Mouse (Mus musculus) heart, adult 11 months (tissue): ENCODE measurements around the gene Tdpoz1.
"Not testable (repeated sequence)": the region's sequence is repeated elsewhere in the genome, so short reads cannot be mapped to it uniquely, and the experiment has no call there.

ENCODE experiments used
- DNase-seq: peaks from one replicate; pipeline ENCODE4 v3.0.0; 2022

Gene Tdpoz1

DNA sequence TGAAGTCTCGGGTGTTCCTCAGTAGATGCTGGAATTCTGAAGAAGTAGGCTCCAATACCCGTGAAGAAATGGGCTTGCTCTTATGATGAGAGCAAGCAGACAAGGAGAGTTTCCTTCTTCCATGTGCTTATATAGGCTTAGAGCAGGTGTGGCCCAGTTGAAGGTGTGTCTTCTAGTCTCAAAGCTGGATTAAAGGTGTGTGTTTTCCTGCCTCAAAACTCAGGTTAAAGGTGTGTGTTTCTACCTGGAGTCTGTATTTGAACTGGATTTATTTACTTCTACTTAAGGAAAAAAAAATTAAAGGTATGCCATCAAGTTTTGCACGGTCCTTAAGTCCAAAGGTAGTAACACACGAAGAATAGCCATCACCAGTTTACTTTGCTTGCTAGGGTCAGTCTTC lies at the start of gene Tdpoz1:
Gene Tdpoz1, minus strand, starts transcription at position 101 of the 400 bp plus-strand sequence.
- not testable (repeated sequence) for DNase-seq

DNA sequence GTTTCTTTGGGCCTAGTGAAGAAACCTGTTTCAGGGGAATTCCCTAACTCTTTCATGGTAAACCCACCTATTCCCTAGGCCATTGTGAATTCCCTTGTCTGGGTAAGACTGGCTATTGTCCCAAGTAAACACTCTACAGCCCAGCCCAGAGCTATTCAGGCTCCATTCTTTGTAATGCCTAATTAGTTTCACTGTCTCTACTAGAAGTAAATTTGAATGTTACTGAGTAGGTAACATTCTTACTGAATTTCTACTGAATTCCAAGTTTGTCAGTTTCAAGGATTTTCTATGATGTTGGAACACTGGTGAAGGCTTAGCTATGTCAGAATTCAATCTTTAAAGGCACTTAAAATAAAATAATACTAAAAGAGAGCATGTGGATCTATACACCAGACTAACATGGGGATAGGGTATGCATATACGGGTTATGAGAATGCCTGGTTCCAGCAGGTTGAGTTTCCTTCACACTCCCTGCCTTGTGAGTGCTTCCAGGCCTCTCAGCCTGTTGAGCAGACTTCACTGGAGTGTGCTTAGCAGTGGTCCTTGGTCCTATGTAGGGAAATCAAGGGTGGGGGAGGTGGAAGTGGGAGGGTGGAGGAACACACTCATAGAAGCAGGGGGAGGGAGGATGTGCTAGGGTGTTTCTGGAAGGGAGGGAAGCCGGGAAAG lies 33.0 kb upstream of the Tdpoz1 start:
- DNase-seq = not testable (repeated sequence)

DNA sequence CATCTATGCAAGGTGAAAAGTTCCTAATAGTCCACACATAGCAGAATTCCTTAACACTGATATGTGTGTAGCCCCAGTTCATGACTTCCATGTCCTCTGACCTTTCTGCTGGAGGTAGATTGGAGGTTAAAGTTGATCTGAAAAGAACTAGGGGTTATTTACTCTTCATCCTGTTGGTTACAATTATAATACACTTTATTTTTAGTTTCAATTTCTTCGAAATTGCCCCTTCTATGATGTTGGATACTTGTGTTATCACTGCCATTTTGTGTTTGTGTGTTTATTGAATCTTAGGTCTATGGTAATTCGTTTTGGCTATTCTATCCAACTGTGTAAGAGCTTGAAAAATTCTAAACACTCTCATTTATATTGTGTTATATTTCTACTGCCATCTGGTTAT lies 16.9 kb upstream of the Tdpoz1 start, which contains the start of gene Gm37596:
Gene Gm37596, minus strand, starts transcription at position 101 of the 400 bp plus-strand sequence.
- DNase-seq = not testable (repeated sequence)

DNA sequence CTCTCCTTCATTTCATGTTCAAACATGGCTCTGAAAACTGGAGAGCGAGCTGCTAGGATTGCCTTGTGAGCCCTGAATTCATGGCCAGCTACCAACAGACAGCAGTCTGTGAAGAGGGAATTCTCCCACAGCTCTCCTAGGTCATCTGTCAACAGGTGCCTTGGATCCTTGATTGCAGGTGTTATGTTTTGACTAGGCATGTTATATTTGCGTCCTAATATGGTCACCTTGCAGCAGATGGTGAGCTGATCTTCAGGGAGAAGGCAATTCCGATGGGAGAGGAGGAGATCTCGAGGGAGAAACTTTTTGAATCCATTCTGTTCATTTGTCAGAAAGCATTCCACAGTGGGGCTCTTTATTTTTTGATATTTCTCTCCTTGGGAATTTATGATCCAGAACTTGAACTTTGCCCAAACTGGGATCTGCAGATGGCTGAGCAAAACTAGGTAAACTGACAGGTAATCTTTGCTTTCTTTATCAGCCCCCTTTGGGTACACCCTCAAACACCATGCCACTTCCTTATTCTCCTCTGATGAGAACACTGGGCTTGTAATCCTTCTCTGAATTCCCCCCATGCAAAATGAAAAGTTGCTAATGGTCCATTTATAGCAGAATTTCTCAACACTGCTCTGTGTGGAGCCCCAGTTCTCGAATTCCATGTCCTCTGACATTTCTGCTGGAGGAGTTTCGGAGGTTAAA lies 5.2 kb downstream of the Tdpoz1 start:
- not testable (repeated sequence) for DNase-seq

DNA sequence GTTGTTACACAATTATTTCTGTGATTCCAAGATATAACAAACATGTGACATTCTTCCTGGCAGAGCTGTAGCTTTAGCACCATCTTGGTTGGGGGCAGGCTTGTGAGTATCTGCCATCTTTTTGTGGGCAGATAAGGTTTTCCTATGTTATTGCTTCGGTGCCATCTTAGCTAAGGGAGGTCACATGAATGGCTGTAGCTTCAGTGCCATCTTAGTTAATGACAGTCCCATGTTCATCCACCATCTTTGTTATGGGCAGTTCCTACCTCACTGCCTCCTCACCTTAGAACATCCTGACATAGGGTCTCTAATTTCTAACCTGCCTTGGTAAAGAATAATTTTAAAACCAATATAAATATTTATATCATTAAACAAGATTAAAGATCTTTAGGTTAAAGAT lies 21.9 kb downstream of the Tdpoz1 start:
- DNase-seq = no peak

DNA sequence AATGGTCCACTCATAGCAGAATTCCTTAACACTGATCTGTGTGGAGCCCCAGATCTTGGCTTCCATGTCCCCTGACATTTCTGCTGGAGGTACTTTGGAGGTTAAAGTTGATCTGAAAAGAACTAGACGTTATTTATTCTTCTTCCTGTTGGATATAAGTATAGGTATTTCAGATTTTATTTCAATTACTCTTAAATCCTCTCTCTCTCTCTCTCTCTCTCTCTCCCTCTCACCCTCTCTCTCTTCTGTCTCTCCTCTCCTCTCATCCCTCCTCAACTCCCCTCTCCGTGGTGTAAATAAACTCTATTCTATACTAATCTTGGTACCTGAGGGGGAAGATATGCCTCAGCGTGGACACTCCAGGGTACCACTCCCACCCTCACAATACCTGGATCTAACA lies 23.5 kb downstream of the Tdpoz1 start, which contains the start of gene Tdpoz2:
Gene Tdpoz2, minus strand, starts transcription at position 101 of the 400 bp plus-strand sequence.
- no peak for DNase-seq

DNA sequence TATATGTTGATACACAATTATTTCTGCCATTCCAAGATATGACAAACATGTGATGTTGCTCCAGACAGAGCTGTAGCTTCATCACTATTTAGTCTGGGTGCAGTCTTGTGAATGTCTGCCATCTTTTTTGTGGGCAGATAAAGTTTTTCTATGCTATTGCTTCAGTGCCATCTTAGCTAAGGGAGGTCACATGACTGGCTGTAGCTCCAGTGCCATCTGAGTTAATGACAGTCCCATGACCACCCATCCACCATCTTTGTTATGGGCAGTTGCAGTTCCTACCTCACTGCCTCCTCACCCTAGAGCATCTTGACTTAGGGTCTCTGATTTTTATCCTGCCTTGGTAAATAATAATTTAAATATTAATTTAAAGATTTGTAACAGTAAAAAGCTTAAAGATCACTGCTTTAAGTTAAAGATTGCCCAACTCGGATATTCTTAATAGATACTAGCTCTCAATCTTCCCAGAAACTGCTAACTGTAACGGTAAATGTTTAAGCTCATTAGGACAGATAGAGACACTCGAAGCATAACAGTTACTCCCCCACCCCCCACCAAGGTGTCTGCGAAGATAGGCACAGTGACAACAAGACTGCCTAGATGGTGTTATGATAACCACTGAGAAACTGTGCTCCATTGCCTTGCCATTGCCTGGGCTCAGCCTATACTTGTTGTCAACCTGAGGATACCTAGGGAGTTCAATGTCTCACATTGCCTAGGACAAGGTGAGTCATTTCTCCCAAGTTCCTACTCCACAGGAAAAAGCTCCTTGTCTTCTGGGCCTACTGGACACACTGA lies 45.0 kb downstream of the Tdpoz1 start:
- peak; percentile 64 for DNase-seq
